Mouse (Mus musculus): ENCODE results near the gene Zfp536.

GRCm38 (mm10) chr7:37727746-37728145 is 45.7 kb downstream of the Zfp536 start:
- no peak for TF ChIP-seq POLR2A (IDR thresholded peaks at IDR 0.05; ENCODE audit: insufficient read length, low read depth)
- TF ChIP-seq TCF12 (IDR thresholded peaks at IDR 0.05; ENCODE audit: insufficient read depth, poor library complexity, severe bottlenecking), result no peak
- no peak for TF ChIP-seq MAX (IDR thresholded peaks at IDR 0.05; ENCODE audit: low read depth)
- TF ChIP-seq E2F4 (IDR thresholded peaks at IDR 0.05; ENCODE audit: insufficient read depth), result no peak
- TF ChIP-seq POLR2AphosphoS2 (IDR thresholded peaks at IDR 0.05; ENCODE audit: insufficient read length, low read depth), result no peak
- TF ChIP-seq USF1 (IDR thresholded peaks at IDR 0.05; ENCODE audit: low read depth), result no peak
- no peak for TF ChIP-seq CEBPB (IDR thresholded peaks at IDR 0.05; ENCODE audit: insufficient read depth, poor library complexity, severe bottlenecking)
- no peak for TF ChIP-seq MYOD1 (IDR thresholded peaks at IDR 0.05; ENCODE audit: control insufficient read depth in 1 of 3, insufficient read length in 2 of 3, low read depth in 2 of 3)
- TF ChIP-seq MYOG (IDR thresholded peaks at IDR 0.05; ENCODE audit: control insufficient read depth in 1 of 3, insufficient read depth in 1 of 3, insufficient read length in 2 of 3, low read depth in 2 of 3), result no peak
